Mouse (Mus musculus) thymus, adult 2 months (tissue): ENCODE measurements around the gene Capn11. TPM values are rescaled to one million over a fixed set of nuclear protein-coding genes. Genes with fewer than 3 reads are reported as not detected.

Experiments used
- DNase-seq: peaks from one replicate; pipeline ENCODE4 v3.0.0; 2021
- H3K27ac ChIP-seq: fragments of 200-500 bp; 2 replicates; pipeline ENCODE4 v1.5.1; 2012; ENCODE audit warnings: low read length, control low read depth; ENCODE audit not compliant: control insufficient read depth, insufficient read depth
- H3K27me3 ChIP-seq: fragments of 200-500 bp; 2 replicates; pipeline ENCODE4 v1.6.1; 2012; ENCODE audit warnings: mild to moderate bottlenecking, low read length, moderate library complexity, mixed read lengths; ENCODE audit not compliant: control insufficient read depth, insufficient read depth
- H3K36me3 ChIP-seq: fragments of 200-500 bp; 2 replicates; pipeline ENCODE4 v1.6.1; 2012; ENCODE audit warnings: mild to moderate bottlenecking, low read length, moderate library complexity; ENCODE audit not compliant: control insufficient read depth, insufficient read depth
- H3K4me1 ChIP-seq: fragments of 200-500 bp; replicated peaks from 2 replicates; pipeline ENCODE4 v1.6.1; 2012; ENCODE audit warnings: low read length; ENCODE audit not compliant: control insufficient read depth, insufficient read depth
- H3K4me3 ChIP-seq: fragments of 200-500 bp; 2 replicates; pipeline ENCODE4 v1.5.1; 2012; ENCODE audit warnings: mild to moderate bottlenecking, low read length, control low read depth, moderate library complexity; ENCODE audit not compliant: control insufficient read depth, insufficient read depth
- CTCF ChIP-seq: fragments of 200-500 bp; IDR thresholded peaks from 2 replicates; pipeline ENCODE4 v1.5.1; 2012; ENCODE audit warnings: mild to moderate bottlenecking, control low read depth, low read length, moderate library complexity, borderline replicate concordance; ENCODE audit not compliant: control insufficient read depth, poor library complexity, insufficient read depth; ENCODE audit errors: extremely low read depth
- POLR2A ChIP-seq: fragments of 200-500 bp; IDR thresholded peaks from 2 replicates; pipeline ENCODE4 v1.6.1; 2012; ENCODE audit warnings: mild to moderate bottlenecking, low read length, control low read depth, moderate library complexity; ENCODE audit not compliant: control insufficient read depth, poor library complexity, insufficient read depth; ENCODE audit errors: extremely low read depth
- WGBS: fragments of 180-500 bp; shearing (Covaris S2); methylation state at CpG from one replicate; pipeline ENCODE4 v1.1.7; 2018; 5-methylcytosine and 5-hydroxymethylcytosine counted together
- polyA plus RNA-seq: library from polyadenylated mRNA; depleted of rRNA; stranded (reverse); fragments of >200 nt; gene quantifications from 2 replicates; pipeline ENCODE4 v1.2.3, GENCODE M21; 2012; rRNA removed

Gene Capn11
- 0.09 and 0.11 TPM in 2 replicates for polyA plus RNA-seq

- Histone ChIP-seq H3K4me1 (no peaks in the 10 kb centered on the region), H3K27me3 (no peaks in the 10 kb centered on the region), H3K36me3 (no peaks in the 10 kb centered on the region), H3K27ac (no peak within 1 kb of the TSS), H3K4me3 (no peak within 1 kb of the TSS)
- 97% methylated on average over 4 of the region's 4 CpGs for WGBS
- TF ChIP-seq POLR2A = no peak
- TF ChIP-seq CTCF = no peak
- DNase-seq = no peak
Measured at GRCm38 (mm10) chr17:45659225-45659624, at the start of gene Capn11. Capn11 (minus strand) TSS chr17:45659325.

GRCm38 (mm10) chr17:45708179-45708578, 49.1 kb upstream of the Capn11 start:
- Histone ChIP-seq H3K4me1 (peaks cover 4% of the 10 kb centered on the region), H3K4me3 (no peak overlapping the region), H3K27me3 (no peaks in the 10 kb centered on the region), H3K27ac (no peak overlapping the region), H3K36me3 (no peaks in the 10 kb centered on the region)
- no peak for DNase-seq
- TF ChIP-seq CTCF (no peak), POLR2A (no peak)
- WGBS = 87% methylated on average over 8 of the region's 8 CpGs

- TF ChIP-seq POLR2A (no peak), CTCF (no peak)
- Histone ChIP-seq H3K27ac (no peak overlapping the region), H3K36me3 (no peaks in the 10 kb centered on the region), H3K4me3 (no peak overlapping the region), H3K27me3 (no peaks in the 10 kb centered on the region), H3K4me1 (peaks cover 6% of the 10 kb centered on the region)
- whole genome bisulfite sequencing = 38% methylated on average over 3 of the region's 3 CpGs
- DNase-seq = no peak
Measured at GRCm38 (mm10) chr17:45707376-45707775, 48.3 kb upstream of the Capn11 start.

GRCm38 (mm10) chr17:45706796-45707195, 47.7 kb upstream of the Capn11 start:
- Histone ChIP-seq H3K4me3 (no peak overlapping the region), H3K4me1 (peaks cover 6% of the 10 kb centered on the region), H3K27ac (no peak overlapping the region), H3K27me3 (no peaks in the 10 kb centered on the region), H3K36me3 (no peaks in the 10 kb centered on the region)
- no peak for DNase-seq
- no peak for TF ChIP-seq CTCF
- WGBS = 47% methylated on average over 5 of the region's 5 CpGs

GRCm38 (mm10) chr17:45703187-45703586, 44.1 kb upstream of the Capn11 start:
- Histone ChIP-seq H3K27ac (no peak overlapping the region), H3K36me3 (peaks cover 1% of the 10 kb centered on the region; the same call in 1 of the 2 replicates), H3K27me3 (no peaks in the 10 kb centered on the region), H3K4me3 (no peak overlapping the region), H3K4me1 (peaks cover 6% of the 10 kb centered on the region)
- DNase-seq = no peak
- 8% methylated on average over 7 of the region's 7 CpGs for WGBS
- TF ChIP-seq POLR2A = no peak
- TF ChIP-seq CTCF = no peak

GRCm38 (mm10) chr17:45702254-45702653, 43.1 kb upstream of the Capn11 start:
- no peaks in the 10 kb centered on the region for H3K27me3 ChIP-seq
- TF ChIP-seq POLR2A (no peak), CTCF (no peak)
- H3K36me3 ChIP-seq = peaks cover 4% of the 10 kb centered on the region; the same call in 1 of the 2 replicates
- 86% methylated on average over 4 of the region's 4 CpGs for WGBS
- peaks cover 6% of the 10 kb centered on the region for H3K4me1 ChIP-seq
- DNase-seq = no peak
- no peak overlapping the region for H3K27ac ChIP-seq
- no peak overlapping the region for H3K4me3 ChIP-seq

- no peak overlapping the region for H3K4me3 ChIP-seq
- TF ChIP-seq CTCF (no peak), POLR2A (no peak)
- no peak overlapping the region for H3K27ac ChIP-seq
- peaks cover 4% of the 10 kb centered on the region; the same call in 1 of the 2 replicates for H3K36me3 ChIP-seq
- WGBS = 86% methylated on average over 9 of the region's 9 CpGs
- no peaks in the 10 kb centered on the region for H3K27me3 ChIP-seq
- no peak for DNase-seq
- H3K4me1 ChIP-seq = peaks cover 6% of the 10 kb centered on the region
Measured at GRCm38 (mm10) chr17:45701236-45701591, 42.1 kb upstream of the Capn11 start.
